Mouse (Mus musculus): ENCODE measurements around the gene Rab43.

Gene Rab43

DNA sequence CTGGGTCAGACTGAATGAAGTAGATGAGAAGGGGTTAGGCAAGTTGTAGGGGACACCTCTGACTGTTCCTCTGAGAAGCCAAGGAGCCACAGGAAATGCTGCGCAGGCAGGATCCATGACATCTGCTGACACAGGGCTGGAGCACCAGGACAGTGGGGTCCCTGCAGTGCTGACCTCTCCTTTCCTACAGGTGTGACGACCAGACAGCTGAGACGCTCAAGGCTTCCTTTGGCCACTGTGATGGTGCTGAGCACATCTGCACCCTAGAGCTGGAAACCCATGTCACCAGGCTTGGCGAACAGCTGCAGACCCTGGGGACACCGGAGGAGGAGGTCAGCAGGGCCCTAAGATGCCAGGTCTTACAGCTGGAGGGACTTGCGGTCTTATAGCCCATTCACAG lies 60.4 kb downstream of the Rab43 start:
- DNase-seq (ENCODE audit: low read depth, low spot score): no peak

DNA sequence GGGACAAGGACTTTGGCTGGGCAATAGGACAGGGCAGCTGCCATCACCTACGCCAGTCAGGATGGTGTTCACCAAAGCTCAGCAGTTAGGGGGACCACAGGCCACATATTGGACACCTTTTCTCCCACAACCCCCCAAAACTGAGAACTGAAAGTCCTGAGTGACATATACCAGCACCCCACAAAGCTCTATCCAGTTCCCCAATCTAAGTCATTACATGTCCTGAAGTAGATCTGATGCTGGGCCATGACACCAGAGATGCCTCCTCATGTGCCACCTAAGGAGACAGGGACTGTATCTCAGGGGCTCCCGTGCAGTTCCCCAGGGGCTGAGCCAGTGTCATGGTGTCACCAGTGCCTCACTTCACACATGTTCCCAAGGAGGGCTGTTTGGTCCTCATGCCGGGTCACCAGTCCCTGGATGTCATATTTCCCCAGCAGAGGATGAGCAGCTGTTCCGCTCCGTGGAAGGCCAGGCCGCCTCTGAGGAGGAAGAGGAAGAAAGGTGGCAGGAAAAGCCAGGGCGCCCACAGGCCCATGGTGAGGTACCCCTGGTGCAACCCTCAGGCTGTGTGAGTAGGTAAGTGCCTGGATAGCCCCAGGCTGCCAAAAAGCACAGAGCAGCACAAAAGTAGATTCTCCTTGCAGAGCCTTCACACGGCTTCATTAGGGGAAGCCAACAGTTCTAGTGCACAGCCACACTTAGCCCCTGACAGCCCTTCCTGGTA lies 61.6 kb downstream of the Rab43 start:
- DNase-seq (ENCODE audit: low read depth, low spot score): no peak

DNA sequence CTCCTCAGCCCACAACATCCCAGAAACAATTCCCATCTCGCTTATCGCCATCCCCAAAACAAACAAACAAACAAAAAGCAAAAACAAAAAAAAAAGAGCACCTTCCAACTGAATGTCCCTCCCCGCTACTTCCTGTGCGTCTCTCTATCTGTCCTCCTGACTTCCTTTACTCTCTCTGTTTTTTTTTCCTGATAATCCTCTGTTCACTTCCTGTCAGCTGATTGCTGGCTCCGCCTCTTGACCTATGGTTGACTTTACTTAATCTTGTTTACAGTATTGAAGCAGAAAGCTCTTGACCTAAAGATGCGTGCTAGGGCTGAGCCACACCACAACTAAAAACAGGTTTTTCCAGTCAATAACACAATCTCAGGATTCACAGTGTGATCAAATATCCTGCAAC lies 63.4 kb downstream of the Rab43 start:
- peak; percentile 55 for DNase-seq (ENCODE audit: low read depth, low spot score)

DNA sequence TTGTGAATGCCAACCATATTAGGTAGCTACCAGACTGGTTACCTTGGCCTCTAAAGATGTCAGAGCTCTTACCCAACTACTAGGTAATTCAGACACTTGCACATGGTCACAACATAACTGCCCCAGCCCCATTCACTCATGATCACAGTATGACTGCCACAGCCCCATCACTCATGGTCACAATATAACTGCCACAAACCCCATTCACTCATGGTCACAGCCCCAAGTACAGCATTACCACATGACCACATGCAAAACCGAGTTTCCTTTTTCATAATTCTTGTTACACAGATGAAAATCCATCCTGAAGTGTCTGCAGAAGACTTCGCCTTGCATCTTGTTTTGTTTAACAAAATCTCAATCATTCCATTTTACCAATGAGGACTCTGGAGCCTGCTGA lies 63.9 kb downstream of the Rab43 start:
- no peak for DNase-seq (ENCODE audit: low read depth, low spot score)

DNA sequence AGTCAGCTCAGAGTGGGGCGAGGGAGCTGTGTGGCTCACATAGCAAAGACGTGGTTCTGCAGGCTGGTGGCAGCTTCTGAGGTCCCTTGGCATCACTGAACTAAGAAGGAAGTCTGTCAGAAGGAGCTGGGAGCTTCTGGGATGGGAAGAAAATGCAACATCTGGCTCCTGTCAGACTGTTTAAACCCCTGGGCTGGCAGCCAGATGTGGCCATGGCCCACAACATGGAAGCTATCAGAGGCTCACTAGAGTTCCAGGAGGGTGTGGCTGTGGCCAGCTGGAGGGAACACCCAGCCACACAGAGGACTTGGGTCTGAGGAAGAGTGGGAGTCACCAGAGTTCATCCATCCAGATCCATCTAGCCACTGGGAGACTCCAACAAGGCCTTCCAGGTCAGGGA lies 65.1 kb downstream of the Rab43 start:
- no peak for DNase-seq (ENCODE audit: low read depth, low spot score)

DNA sequence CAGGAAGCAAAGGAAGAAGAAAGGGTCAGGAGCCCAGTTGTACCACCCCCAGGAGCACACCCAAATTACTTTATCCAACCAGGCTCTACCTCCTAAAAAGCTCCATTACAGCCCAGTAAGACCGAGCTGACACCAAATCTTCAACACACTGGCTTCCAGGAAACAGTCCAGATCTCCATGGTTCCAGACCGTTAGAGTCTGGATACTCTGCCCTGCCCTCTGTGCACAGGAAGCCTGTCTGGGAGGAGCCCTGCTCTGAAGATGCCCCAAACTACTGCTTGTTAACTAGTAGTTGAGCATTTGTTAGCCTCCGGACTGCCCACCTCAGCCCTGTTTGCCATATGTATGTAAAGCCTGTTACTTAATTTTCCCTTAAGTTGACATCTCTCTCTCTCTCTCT lies 65.9 kb downstream of the Rab43 start:
- DNase-seq (ENCODE audit: low read depth, low spot score): no peak

DNA sequence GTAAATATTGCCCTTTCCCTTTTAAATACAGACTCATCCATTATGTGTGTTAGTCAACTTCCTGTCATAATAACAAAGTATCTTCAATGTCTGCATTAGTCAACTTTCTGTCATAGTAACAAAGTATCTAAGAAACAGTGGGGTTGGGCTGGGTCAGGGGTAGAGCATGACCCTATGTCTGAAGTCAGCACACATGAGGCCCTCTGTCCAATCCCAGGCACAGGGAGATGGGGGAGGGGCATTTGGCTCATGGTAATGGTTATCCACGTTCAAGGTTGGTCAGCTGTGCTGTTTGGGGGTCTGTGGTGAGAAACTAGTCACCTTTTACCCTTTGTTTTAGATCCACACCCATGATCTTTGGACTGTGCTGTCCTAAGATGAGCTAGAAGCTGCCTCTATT lies 66.7 kb downstream of the Rab43 start:
- DNase-seq (ENCODE audit: low read depth, low spot score): no peak

DNA sequence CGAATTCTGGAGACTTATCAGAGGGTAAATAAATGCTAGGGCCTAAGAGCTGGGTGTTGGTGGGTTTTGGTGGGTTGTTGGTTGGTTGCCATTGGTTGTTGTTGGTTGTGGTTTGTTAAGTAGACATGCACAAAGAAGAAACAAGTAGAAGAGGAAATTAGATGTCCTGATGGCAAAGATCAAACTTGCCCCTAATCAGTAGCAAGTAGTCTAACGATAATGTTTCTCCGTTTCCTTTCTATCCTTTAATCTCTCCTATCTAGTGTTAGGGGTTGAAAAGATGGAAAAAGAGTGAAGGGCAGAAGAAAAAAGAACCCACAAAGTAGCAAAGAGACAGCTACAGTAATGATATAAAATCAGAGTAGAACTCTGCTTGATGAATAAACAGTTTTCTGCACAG lies 67.3 kb downstream of the Rab43 start:
- DNase-seq (ENCODE audit: low read depth, low spot score): no peak

DNA sequence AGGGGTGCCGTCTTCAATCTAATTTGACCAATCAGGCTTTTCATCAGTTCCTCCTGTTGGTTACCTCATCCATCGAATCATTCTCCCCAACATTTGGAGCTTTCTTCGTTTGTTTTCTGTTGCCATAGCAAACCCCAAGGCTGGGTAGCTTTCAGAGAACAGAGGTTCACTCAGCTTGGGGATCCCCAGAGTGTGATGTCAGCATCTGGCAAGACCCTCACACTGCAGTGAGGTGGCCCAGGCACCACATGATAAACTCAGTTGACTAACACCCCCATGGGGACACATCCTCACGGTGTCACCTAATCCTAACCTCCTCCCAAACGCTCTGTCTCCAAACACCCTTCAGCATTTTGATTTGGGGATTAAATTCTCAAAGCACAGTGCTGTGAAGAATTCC lies 68.7 kb downstream of the Rab43 start:
- DNase-seq (ENCODE audit: low read depth, low spot score): no peak

DNA sequence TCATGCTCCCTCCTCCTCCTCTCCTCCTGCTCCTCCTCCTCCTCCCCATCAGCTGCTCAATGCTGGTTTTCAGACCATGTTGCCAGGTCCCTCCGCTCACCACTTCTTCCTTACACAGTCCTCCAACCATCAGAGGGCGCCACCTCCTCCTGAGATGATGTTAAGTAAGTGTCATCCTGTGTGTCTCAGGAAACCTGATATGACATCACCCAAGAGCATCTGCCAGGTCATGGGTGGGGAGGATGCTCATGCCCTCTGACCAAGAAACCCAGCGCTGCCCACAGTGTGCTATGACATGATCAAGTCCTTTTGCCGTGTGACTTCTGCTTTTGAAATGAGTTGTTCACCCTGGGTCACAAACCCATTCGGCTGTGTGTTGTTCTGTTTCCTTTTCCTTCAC lies 69.2 kb downstream of the Rab43 start:
- peak; percentile 81 for DNase-seq (ENCODE audit: low read depth, low spot score)

DNA sequence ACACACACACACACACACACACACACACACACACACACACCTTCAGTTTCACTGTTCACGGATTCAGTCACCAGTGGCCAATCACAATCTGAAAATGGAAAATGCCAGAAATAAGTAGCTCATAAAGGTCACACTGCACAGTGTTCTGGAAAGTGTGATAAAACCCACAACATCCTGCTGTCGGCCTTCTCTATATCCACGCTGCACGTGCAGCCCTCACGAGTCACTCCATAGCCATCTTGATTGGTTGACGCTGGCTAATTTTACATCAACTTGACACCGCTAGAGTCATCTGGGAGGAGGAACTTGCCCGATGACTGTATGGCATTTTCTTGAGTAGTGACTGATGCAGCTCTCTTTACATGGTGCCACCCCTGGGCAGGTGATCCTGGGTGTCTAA lies 70.0 kb downstream of the Rab43 start:
- DNase-seq (ENCODE audit: low read depth, low spot score): no peak

DNA sequence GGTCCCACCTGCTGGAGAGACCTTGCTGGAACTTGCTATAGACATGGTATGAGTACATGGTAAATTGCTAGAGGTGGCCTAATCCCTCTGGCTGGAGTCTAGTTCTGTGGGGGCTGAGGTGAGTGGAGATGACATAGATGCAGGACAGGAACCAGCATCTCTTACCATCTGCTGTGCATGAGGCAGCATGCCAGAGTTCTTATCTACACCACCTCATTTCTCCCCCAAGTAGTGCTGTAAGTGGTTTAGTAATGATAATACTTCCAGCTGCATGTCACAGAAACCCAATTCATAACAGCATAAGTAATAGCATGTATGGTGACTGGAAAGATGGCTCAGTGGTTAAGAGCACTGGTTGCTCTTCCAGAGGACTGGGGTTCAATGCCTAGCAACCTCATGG lies 71.5 kb downstream of the Rab43 start:
- DNase-seq (ENCODE audit: low read depth, low spot score): no peak

DNA sequence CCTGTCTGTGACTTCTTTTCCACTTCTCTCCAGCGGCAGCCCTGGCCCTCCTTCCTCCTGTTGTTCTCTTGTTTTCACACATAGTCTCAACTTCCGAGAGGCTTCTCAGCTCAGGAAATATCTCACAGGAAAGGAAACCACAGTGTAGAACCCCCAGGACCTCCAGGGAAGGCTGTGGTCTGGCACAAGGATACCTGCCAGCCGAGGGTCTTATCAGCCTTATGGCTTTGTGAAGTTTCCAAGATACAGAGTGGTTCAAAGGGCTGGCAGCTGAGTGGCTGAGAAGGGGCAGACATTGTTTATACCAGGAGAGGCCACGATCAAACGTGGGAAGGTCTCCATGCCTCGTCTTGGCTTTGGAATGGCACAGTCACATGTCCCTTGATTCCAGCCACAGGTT lies 72.1 kb downstream of the Rab43 start:
- no peak for DNase-seq (ENCODE audit: low read depth, low spot score)

Data from ZHBTc4 (cell line).